Mouse (Mus musculus) kidney, embryonic 14.5 days (tissue): ENCODE results near the gene Mrpl46. TPM values are rescaled to one million over a fixed set of nuclear protein-coding genes. Genes with fewer than 3 reads are reported as not detected.
A peak's percentile ranks its signal among the peaks of the same experiment; 100 is the strongest.

Experiments
- ATAC-seq: fragments of 200-750 bp; cut with Nextera tagmentation; 2 replicates; pipeline ENCODE4 v1.8.0; 2017; ENCODE audit warnings: moderate number of reproducible peaks, mild to moderate bottlenecking, moderate TSS enrichment, moderate library complexity; ENCODE audit not compliant: low FRiP score, low TSS enrichment
- H3K27ac ChIP-seq: fragments of 300-500 bp; sonication (generic); 2 replicates; pipeline ENCODE4 v1.5.1; 2014; ENCODE audit warnings: low read depth, mild to moderate bottlenecking, low read length, moderate library complexity, mixed read lengths
- H3K27me3 ChIP-seq: fragments of 300-500 bp; sonication (generic); 2 replicates; pipeline ENCODE4 v1.6.1; 2014; ENCODE audit warnings: mild to moderate bottlenecking, low read length; ENCODE audit not compliant: control insufficient read depth, insufficient read depth
- H3K36me3 ChIP-seq: fragments of 300-500 bp; sonication (generic); 2 replicates; pipeline ENCODE4 v1.6.1; 2014; ENCODE audit warnings: low read length, mixed read lengths; ENCODE audit not compliant: control insufficient read depth, insufficient read depth
- H3K4me1 ChIP-seq: fragments of 300-500 bp; sonication (generic); 2 replicates; pipeline ENCODE4 v1.6.1; 2014; ENCODE audit warnings: low read length, mixed read lengths; ENCODE audit not compliant: control insufficient read depth, insufficient read depth
- H3K4me2 ChIP-seq: fragments of 300-500 bp; sonication (generic); replicated peaks from 2 replicates; pipeline ENCODE4 v1.6.1; 2014; ENCODE audit warnings: low read depth, mild to moderate bottlenecking, low read length
- H3K4me3 ChIP-seq: fragments of 300-500 bp; sonication (generic); 2 replicates; pipeline ENCODE4 v1.5.1; 2014; ENCODE audit warnings: mild to moderate bottlenecking, low read length
- H3K9ac ChIP-seq: fragments of 300-500 bp; sonication (generic); 2 replicates; pipeline ENCODE4 v1.6.1; 2014; ENCODE audit warnings: low read depth, mild to moderate bottlenecking, low read length, moderate library complexity
- H3K9me3 ChIP-seq: fragments of 300-500 bp; sonication (generic); 2 replicates; pipeline ENCODE4 v1.6.1; 2016; ENCODE audit warnings: low read length; ENCODE audit not compliant: control insufficient read depth
- WGBS: fragments of 180-500 bp; shearing (Covaris S2); extraction: QIAGEN DNeasy Blood & Tissue Kit; methylation state at CpG from one replicate; pipeline ENCODE4 v1.1.7; 2014; 5-methylcytosine and 5-hydroxymethylcytosine counted together
- polyA plus RNA-seq: library from polyadenylated mRNA; unstranded; fragments of >200 nt; fragmentation: Nextera tagmentation; extraction: Ambion mirVana; gene quantifications from 2 replicates; pipeline ENCODE4 v1.2.1, GENCODE M21; 2014

Mrpl46 gene
- polyA plus RNA-seq, 1 experiment from 2014 or later, result 71.8 TPM

GRCm38 (mm10) chr7:78799730-78800496, 16.6 kb upstream of the Mrpl46 start:
- Histone ChIP-seq H3K27ac (no peak overlapping the region), H3K4me3 (no peak overlapping the region), H3K27me3 (no peaks in the 10 kb centered on the region), H3K9ac (no peak overlapping the region), H3K36me3 (no peaks in the 10 kb centered on the region), H3K4me1 (no peaks in the 10 kb centered on the region), H3K9me3 (no peaks in the 10 kb centered on the region), H3K4me2 (no peak overlapping the region)
- WGBS, result 79% methylated on average over 9 of the region's 9 CpGs
- no peak for ATAC-seq

GRCm38 (mm10) chr7:78797843-78798455, 14.6 kb upstream of the Mrpl46 start:
- peaks cover 5% of the 10 kb centered on the region; the same call in 1 of the 2 replicates for H3K36me3 ChIP-seq
- H3K9me3 ChIP-seq, result no peaks in the 10 kb centered on the region
- H3K4me3 ChIP-seq, result no peak overlapping the region
- H3K4me1 ChIP-seq, result no peaks in the 10 kb centered on the region
- no peak for ATAC-seq
- no peak overlapping the region for H3K4me2 ChIP-seq
- no peak overlapping the region for H3K27ac ChIP-seq
- WGBS, result 59% methylated on average over 9 of the region's 9 CpGs
- no peak overlapping the region for H3K9ac ChIP-seq
- no peaks in the 10 kb centered on the region for H3K27me3 ChIP-seq

GRCm38 (mm10) chr7:78796624-78797023, 13.3 kb upstream of the Mrpl46 start:
- Histone ChIP-seq H3K4me1 (no peaks in the 10 kb centered on the region), H3K27me3 (no peaks in the 10 kb centered on the region), H3K27ac (no peak overlapping the region), H3K9me3 (no peaks in the 10 kb centered on the region), H3K4me2 (no peak overlapping the region), H3K36me3 (peaks cover 16% of the 10 kb centered on the region), H3K9ac (no peak overlapping the region), H3K4me3 (no peak overlapping the region)
- WGBS, result 87% methylated on average over 3 of the region's 3 CpGs
- ATAC-seq, result no peak

GRCm38 (mm10) chr7:78794571-78795092, 11.3 kb upstream of the Mrpl46 start:
- Histone ChIP-seq H3K4me1 (no peaks in the 10 kb centered on the region), H3K36me3 (peaks cover 31% of the 10 kb centered on the region), H3K27ac (no peak overlapping the region), H3K4me2 (no peak overlapping the region), H3K27me3 (no peaks in the 10 kb centered on the region), H3K9ac (no peak overlapping the region), H3K9me3 (no peaks in the 10 kb centered on the region), H3K4me3 (no peak overlapping the region)
- ATAC-seq, result no peak
- WGBS, result 71% methylated on average over 6 of the region's 6 CpGs

- H3K36me3 ChIP-seq, result peaks cover 37% of the 10 kb centered on the region
Measured at GRCm38 (mm10) chr7:78793895-78794570, 10.7 kb upstream of the Mrpl46 start.

GRCm38 (mm10) chr7:78791359-78792222, 8.3 kb upstream of the Mrpl46 start:
- H3K27ac ChIP-seq, result no peak overlapping the region
- H3K4me2 ChIP-seq, result no peak overlapping the region
- H3K4me1 ChIP-seq, result no peaks in the 10 kb centered on the region
- 81% methylated on average over 15 of the region's 15 CpGs for WGBS
- no peaks in the 10 kb centered on the region for H3K27me3 ChIP-seq
- no peaks in the 10 kb centered on the region for H3K9me3 ChIP-seq
- peak; percentile 65; the same call in 1 of the 2 replicates for ATAC-seq
- H3K4me3 ChIP-seq, result no peak overlapping the region
- peaks cover 43% of the 10 kb centered on the region for H3K36me3 ChIP-seq
- no peak overlapping the region for H3K9ac ChIP-seq

More at GRCm38 (mm10) chr7:78793895-78794570, 10.7 kb upstream of the Mrpl46 start:
- H3K9ac ChIP-seq, result no peak overlapping the region
- no peaks in the 10 kb centered on the region for H3K9me3 ChIP-seq
- no peaks in the 10 kb centered on the region for H3K4me1 ChIP-seq
- no peaks in the 10 kb centered on the region for H3K27me3 ChIP-seq
- H3K4me3 ChIP-seq, result no peak overlapping the region
- no peak overlapping the region for H3K4me2 ChIP-seq
- no peak overlapping the region for H3K27ac ChIP-seq
- WGBS, result 88% methylated on average over 13 of the region's 13 CpGs
- ATAC-seq, result no peak

GRCm38 (mm10) chr7:78787793-78788380, 4.6 kb upstream of the Mrpl46 start:
- ATAC-seq, result no peak
- Histone ChIP-seq H3K27me3 (no peaks in the 10 kb centered on the region), H3K36me3 (peaks cover 37% of the 10 kb centered on the region), H3K27ac (no peak overlapping the region), H3K4me3 (no peak overlapping the region), H3K9me3 (no peaks in the 10 kb centered on the region), H3K4me2 (no peak overlapping the region), H3K9ac (no peak overlapping the region), H3K4me1 (peaks cover 4% of the 10 kb centered on the region; the same call in 1 of the 2 replicates)
- WGBS, result 86% methylated on average over 12 of the region's 12 CpGs

GRCm38 (mm10) chr7:78785906-78786305, 2.6 kb upstream of the Mrpl46 start:
- H3K9me3 ChIP-seq, result no peaks in the 10 kb centered on the region
- H3K4me2 ChIP-seq, result no peak overlapping the region
- no peak for ATAC-seq
- H3K27me3 ChIP-seq, result no peaks in the 10 kb centered on the region
- H3K9ac ChIP-seq, result no peak overlapping the region
- H3K27ac ChIP-seq, result no peak overlapping the region
- WGBS, result 80% methylated on average over 5 of the region's 5 CpGs
- no peak overlapping the region for H3K4me3 ChIP-seq
- H3K4me1 ChIP-seq, result peaks cover 12% of the 10 kb centered on the region
- H3K36me3 ChIP-seq, result peaks cover 23% of the 10 kb centered on the region
